Mouse (Mus musculus): ENCODE results near the gene Slc25a40.

Gene Slc25a40

GRCm38 (mm10) chr5:8489471-8490110, 66.9 kb downstream of the Slc25a40 start:
- DNase-seq (ENCODE audit: low spot score), result no peak

GRCm38 (mm10) chr5:8491778-8492177, 69.1 kb downstream of the Slc25a40 start:
- DNase-seq (ENCODE audit: low spot score), result no peak

Data from layer of hippocampus, adult 9-10 months (tissue).